Mouse (Mus musculus) embryonic facial prominence, embryonic 14.5 days (tissue): Measurements from ENCODE around the gene Cdh12. TPM values are rescaled to one million over a fixed set of nuclear protein-coding genes. Genes with fewer than 3 reads are reported as not detected.
A peak's percentile ranks its signal among the peaks of the same experiment; 100 is the strongest.

Source experiments
- ATAC-seq: fragments of 200-750 bp; cut with Nextera tagmentation; 2 replicates; pipeline ENCODE4 v1.8.0; 2017; ENCODE audit warnings: low read depth, moderate number of reproducible peaks, moderate TSS enrichment
- DNase-seq: peaks from one replicate; pipeline ENCODE4 v3.0.0-alpha.2; 2015; ENCODE audit warnings: low spot score
- H3K27ac ChIP-seq: fragments of 300-500 bp; sonication (generic); replicated peaks from 2 replicates; pipeline ENCODE4 v1.5.1; 2014; ENCODE audit warnings: low read depth, mild to moderate bottlenecking, low read length, moderate library complexity
- H3K27me3 ChIP-seq: fragments of 300-500 bp; sonication (generic); replicated peaks from 2 replicates; pipeline ENCODE4 v1.6.1; 2014; ENCODE audit warnings: low read length; ENCODE audit not compliant: control insufficient read depth, insufficient read depth
- H3K36me3 ChIP-seq: fragments of 300-500 bp; sonication (generic); 2 replicates; pipeline ENCODE4 v1.6.1; 2014; ENCODE audit warnings: low read length, mixed read lengths; ENCODE audit not compliant: control insufficient read depth, insufficient read depth
- H3K4me1 ChIP-seq: fragments of 300-500 bp; sonication (generic); 2 replicates; pipeline ENCODE4 v1.6.1; 2014; ENCODE audit warnings: antibody characterized with exemption, low read length; ENCODE audit not compliant: control insufficient read depth, insufficient read depth
- H3K4me2 ChIP-seq: fragments of 300-500 bp; sonication (generic); 2 replicates; pipeline ENCODE4 v1.6.1; 2014; ENCODE audit warnings: low read depth, mild to moderate bottlenecking, low read length, moderate library complexity, mixed read lengths
- H3K4me3 ChIP-seq: fragments of 300-500 bp; sonication (generic); 2 replicates; pipeline ENCODE4 v1.5.1; 2014; ENCODE audit warnings: low read depth, mild to moderate bottlenecking, low read length
- H3K9ac ChIP-seq: fragments of 300-500 bp; sonication (generic); 2 replicates; pipeline ENCODE4 v1.6.1; 2014; ENCODE audit warnings: low read depth, mild to moderate bottlenecking, low read length, moderate library complexity, mixed read lengths
- H3K9me3 ChIP-seq: fragments of 300-500 bp; sonication (generic); 2 replicates; pipeline ENCODE4 v1.6.1; 2016; ENCODE audit warnings: low read length; ENCODE audit not compliant: control insufficient read depth
- WGBS: fragments of 180-500 bp; shearing (Covaris S2); extraction: QIAGEN DNeasy Blood & Tissue Kit; methylation state at CpG from one replicate; pipeline ENCODE4 v1.1.7; 2014; 5-methylcytosine and 5-hydroxymethylcytosine counted together
- polyA plus RNA-seq: library from polyadenylated mRNA; unstranded; fragments of >200 nt; fragmentation: Nextera tagmentation; extraction: Ambion mirVana; gene quantifications from 2 replicates; pipeline ENCODE4 v1.2.1, GENCODE M21; 2014

Gene Cdh12
- polyA plus RNA-seq, 1 experiment from 2014 or later: 1.1 TPM

DNA sequence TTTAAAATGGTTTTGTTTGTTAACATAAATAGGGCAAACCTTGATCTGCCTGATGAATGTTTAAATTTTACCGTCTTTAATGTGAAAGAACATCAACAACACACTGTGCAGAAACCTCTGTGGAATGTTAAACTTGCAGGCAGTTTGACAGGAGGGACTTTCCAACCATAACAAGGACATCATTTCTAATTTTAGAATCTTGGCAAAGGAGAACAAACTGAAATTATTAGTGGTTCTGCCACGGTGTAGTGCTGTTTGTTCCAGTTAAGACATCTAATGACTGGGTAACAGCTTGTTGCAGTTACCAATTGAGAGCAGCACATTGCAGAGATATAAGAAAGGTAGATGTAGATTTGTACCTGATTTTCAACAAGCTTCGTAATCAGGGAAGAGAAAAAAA is 453.5 kb downstream of the Cdh12 start:
- DNase-seq: peak; percentile 52
- 41% methylated on average over 3 of the region's 3 CpGs for WGBS
- peak; percentile 41; the same call in 1 of the 2 replicates for ATAC-seq
- Histone ChIP-seq H3K4me3 (no peak overlapping the region), H3K9ac (no peak overlapping the region), H3K36me3 (no peaks in the 10 kb centered on the region), H3K27ac (no peak overlapping the region), H3K4me2 (no peak overlapping the region), H3K4me1 (0 out of 2 replicates have a peak, but pooled peaks cover 3% of the 10 kb centered on the region), H3K27me3 (no peaks in the 10 kb centered on the region), H3K9me3 (no peaks in the 10 kb centered on the region)

DNA sequence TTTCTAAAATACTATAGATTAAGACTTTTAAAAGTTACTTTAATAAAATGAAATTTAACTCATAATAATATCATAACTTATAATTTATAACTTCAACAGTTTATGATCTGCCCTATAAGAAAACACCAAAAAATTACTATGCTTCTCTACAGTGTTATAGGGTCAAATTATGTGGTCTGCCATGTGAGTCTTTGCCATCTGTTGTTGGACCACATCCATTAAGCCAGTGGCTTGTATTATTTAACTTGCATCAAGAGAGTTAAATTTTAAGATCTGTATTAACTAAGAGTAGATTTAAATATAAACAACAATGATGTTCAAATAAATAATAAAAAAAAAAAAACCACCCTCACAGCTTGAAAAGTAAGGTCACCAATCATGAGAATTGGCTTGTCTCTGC is 479.2 kb downstream of the Cdh12 start:
- ATAC-seq (no peak), DNase-seq (no peak)
- Histone ChIP-seq H3K9me3 (no peaks in the 10 kb centered on the region), H3K4me1 (no peaks in the 10 kb centered on the region), H3K27ac (no peak overlapping the region), H3K9ac (no peak overlapping the region), H3K4me2 (no peak overlapping the region), H3K27me3 (no peaks in the 10 kb centered on the region), H3K4me3 (no peak overlapping the region), H3K36me3 (no peaks in the 10 kb centered on the region)

DNA sequence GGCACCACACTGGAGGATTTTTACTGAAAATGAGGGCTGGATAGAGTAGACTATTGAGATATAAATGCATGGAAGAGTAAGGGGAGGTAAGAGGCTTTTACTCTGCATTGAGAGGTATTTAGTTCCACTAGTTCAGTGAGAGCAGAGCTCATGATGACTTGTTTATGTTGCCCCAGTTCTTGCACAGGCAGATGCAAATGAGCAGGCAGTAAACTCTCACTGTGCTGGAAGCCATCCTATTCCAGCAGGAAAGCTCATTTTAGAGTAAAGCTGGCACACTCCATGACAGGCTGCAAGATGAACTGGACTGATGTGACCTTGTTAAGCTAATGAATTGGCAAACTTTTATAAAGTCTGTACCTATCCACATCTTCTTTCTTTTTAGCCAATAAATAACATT is 494.9 kb downstream of the Cdh12 start:
- H3K4me3 ChIP-seq: no peak overlapping the region
- H3K9me3 ChIP-seq: no peaks in the 10 kb centered on the region
- no peaks in the 10 kb centered on the region for H3K4me1 ChIP-seq
- H3K9ac ChIP-seq: no peak overlapping the region
- H3K36me3 ChIP-seq: no peaks in the 10 kb centered on the region
- no peak overlapping the region for H3K27ac ChIP-seq
- no peak overlapping the region for H3K4me2 ChIP-seq
- ATAC-seq (no peak), DNase-seq (no peak)
- no peaks in the 10 kb centered on the region for H3K27me3 ChIP-seq

DNA sequence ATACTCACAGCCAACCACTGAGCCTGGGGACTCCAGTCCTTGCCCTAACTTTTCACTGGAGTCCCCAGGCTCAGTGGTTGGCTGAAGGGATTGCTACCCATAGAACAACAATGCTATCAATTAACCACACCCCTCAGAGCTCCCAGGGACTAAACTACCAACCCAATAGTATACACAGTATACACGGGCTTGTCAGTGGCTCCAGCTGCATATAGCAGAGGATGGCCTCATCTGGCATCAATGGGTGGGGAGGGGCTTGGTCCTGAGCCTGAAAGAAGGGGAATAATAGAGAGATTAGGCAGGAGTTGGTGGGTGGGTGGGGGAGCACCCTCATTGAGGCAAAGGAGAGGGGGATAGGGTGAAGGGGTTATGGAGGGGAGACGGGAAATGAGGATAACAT is 518.4 kb downstream of the Cdh12 start:
- Histone ChIP-seq H3K27me3 (no peaks in the 10 kb centered on the region), H3K4me1 (no peaks in the 10 kb centered on the region), H3K36me3 (no peaks in the 10 kb centered on the region), H3K9me3 (no peaks in the 10 kb centered on the region), H3K27ac (no peak overlapping the region), H3K4me2 (no peak overlapping the region), H3K4me3 (no peak overlapping the region), H3K9ac (no peak overlapping the region)
- ATAC-seq (no peak; the same call in 1 of the 2 replicates), DNase-seq (no peak)
- 45% methylated on average over 2 of the region's 2 CpGs for WGBS

DNA sequence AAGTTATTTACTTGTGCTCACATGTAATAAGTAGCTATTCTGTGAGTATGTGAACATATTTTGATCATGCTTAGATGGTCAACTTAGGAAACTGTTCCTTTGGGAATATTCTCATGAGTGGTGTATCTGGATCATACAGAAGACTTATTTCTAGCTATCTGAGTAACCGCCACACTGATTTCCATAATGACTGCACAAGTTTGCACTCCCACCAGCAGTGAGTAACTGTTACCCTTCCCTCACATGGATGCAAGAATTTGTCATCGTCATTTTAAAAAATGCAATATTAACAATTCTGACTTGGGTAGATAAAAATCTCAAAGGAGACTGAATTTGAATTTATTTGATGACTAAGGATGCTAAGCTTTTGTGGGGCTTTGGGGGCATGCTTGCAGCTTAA is 522.0 kb downstream of the Cdh12 start:
- Histone ChIP-seq H3K27ac (no peak overlapping the region), H3K4me2 (no peak overlapping the region), H3K4me1 (no peaks in the 10 kb centered on the region), H3K36me3 (no peaks in the 10 kb centered on the region), H3K4me3 (no peak overlapping the region), H3K9me3 (no peaks in the 10 kb centered on the region), H3K27me3 (no peaks in the 10 kb centered on the region), H3K9ac (no peak overlapping the region)
- WGBS: 85% methylated on average over 2 of the region's 2 CpGs
- no peak for ATAC-seq
- no peak for DNase-seq

DNA sequence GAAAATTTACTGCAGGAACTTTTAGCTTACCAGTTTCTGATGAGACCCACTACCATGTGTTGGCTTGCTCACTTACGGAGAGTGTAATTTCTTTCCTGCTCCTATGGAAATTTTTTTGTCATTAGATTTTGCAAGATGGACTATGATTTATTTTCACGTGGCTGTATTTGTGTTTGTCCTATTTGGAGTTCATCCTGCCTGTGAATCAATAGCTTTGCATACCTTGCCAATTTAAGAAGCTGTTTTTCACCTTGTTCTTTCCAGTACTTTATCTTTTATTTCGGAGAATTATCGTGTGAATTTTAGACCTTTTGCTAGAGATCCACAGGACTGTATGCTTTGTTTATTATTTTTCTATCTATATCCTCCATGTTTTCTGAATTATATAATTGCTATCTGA is 551.5 kb downstream of the Cdh12 start:
- no peaks in the 10 kb centered on the region for H3K36me3 ChIP-seq
- H3K4me2 ChIP-seq: no peak overlapping the region
- no peak overlapping the region for H3K4me3 ChIP-seq
- ATAC-seq: no peak
- DNase-seq: no peak
- H3K27me3 ChIP-seq: no peaks in the 10 kb centered on the region
- H3K27ac ChIP-seq: no peak overlapping the region
- H3K9me3 ChIP-seq: no peaks in the 10 kb centered on the region
- WGBS: 80% methylated on average over 4 of the region's 4 CpGs
- no peak overlapping the region for H3K9ac ChIP-seq
- H3K4me1 ChIP-seq: no peaks in the 10 kb centered on the region

DNA sequence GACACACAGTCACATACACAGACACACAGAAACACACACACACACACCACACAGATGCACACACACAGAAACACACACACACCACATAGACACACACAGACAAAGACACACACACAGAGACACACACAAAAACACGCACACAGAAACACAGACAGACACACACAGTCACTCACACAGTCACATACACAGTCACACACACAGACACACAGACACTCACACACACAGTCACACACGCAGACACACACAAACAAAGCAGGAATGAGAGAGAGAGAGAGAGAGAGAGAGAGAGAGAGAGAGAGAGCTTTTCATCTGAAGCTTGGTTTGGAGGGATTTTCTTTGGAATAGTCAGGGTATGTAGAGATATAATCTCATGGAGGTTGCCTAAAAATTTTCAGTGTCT is 558.9 kb downstream of the Cdh12 start:
- Histone ChIP-seq H3K36me3 (no peaks in the 10 kb centered on the region), H3K27ac (no peak overlapping the region), H3K4me1 (no peaks in the 10 kb centered on the region), H3K4me3 (no peak overlapping the region), H3K27me3 (no peaks in the 10 kb centered on the region), H3K4me2 (no peak overlapping the region), H3K9ac (no peak overlapping the region), H3K9me3 (no peaks in the 10 kb centered on the region)
- ATAC-seq (no peak), DNase-seq (no peak)
- 84% methylated on average over 2 of the region's 2 CpGs for WGBS

DNA sequence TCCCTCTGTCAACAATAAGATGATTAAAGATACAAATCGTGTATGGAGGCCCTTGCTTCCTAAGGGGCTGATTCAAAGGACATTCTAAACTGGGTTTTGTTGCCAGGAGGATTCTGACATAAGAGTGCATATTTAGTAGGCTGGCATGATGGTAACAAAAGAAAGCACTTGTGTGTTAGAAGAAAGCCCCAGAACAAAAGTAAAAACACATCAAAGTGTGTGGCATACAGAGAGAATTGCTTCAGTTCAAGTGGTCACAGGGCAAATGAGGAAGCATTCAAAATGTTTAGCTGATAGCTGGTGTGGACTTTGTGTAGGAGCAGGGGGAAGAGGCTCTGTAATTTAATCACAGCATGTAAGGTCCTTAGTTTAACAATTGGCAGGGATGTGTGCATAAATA is 559.4 kb downstream of the Cdh12 start:
- Histone ChIP-seq H3K27ac (no peak overlapping the region), H3K36me3 (no peaks in the 10 kb centered on the region), H3K4me3 (no peak overlapping the region), H3K9me3 (no peaks in the 10 kb centered on the region), H3K27me3 (no peaks in the 10 kb centered on the region), H3K9ac (no peak overlapping the region), H3K4me2 (no peak overlapping the region), H3K4me1 (no peaks in the 10 kb centered on the region)
- 23% methylated on average over 1 of the region's 1 CpGs for WGBS
- ATAC-seq (no peak), DNase-seq (no peak)

DNA sequence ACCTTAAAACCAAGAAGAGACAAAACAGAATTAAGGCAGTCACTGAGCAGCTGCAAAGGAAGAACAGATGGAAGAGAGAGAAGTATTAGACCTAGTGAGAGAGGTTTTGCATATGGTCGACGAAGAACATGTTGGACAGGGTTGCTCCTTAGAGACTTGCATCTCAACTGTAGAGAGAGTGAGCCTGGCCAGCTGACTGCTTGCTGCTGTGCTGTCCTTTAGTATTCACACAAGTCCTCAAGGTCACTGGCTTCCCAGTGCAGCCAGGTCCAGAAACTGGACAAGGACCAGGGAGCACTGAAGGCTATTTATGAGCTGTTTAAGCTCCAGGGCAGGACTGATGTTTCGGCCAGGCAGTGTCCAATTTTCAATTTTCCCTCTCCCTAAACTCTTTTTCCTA is 559.9 kb downstream of the Cdh12 start:
- ATAC-seq (peak; percentile 60; the same call in 1 of the 2 replicates), DNase-seq (peak; percentile 61)
- 44% methylated on average over 3 of the region's 3 CpGs for WGBS
- H3K27me3 ChIP-seq: no peaks in the 10 kb centered on the region
- no peaks in the 10 kb centered on the region for H3K9me3 ChIP-seq
- no peak overlapping the region for H3K27ac ChIP-seq
- no peak overlapping the region for H3K4me2 ChIP-seq
- H3K36me3 ChIP-seq: no peaks in the 10 kb centered on the region
- H3K4me1 ChIP-seq: no peaks in the 10 kb centered on the region
- no peak overlapping the region for H3K4me3 ChIP-seq
- H3K9ac ChIP-seq: no peak overlapping the region
